Mouse (Mus musculus): ENCODE measurements around the gene Gm3250. TPM values are rescaled to one million over a fixed set of nuclear protein-coding genes. Genes with fewer than 3 reads are reported as not detected.

Gm3250 gene
- polyA plus RNA-seq (2015; fragmentation: Nextera tagmentation; extraction: Ambion mirVana) = not detected in 2 replicates

GRCm38 (mm10) chr10:77782442-77782841, at the start of gene Gm3250:
TSS of gene Gm3250 (minus strand) at chr10:77782542.

GRCm38 (mm10) chr10:77826951-77827350, 44.6 kb upstream of the Gm3250 start, which contains the start of gene Krtap10-4:
TSS of gene Krtap10-4 (minus strand) at chr10:77827095.

GRCm38 (mm10) chr10:77814382-77814781, 32.0 kb upstream of the Gm3250 start, which contains the start of gene Gm2696:
TSS of gene Gm2696 (plus strand) at chr10:77814682.

GRCm38 (mm10) chr10:77811743-77812142, 29.4 kb upstream of the Gm3250 start, which contains the start of gene Gm9507:
TSS of gene Gm9507 (minus strand) at chr10:77811843.

GRCm38 (mm10) chr10:77798921-77799508, 16.7 kb upstream of the Gm3250 start, which contains the start of gene Gm19668:
TSS of gene Gm19668 (minus strand) at chr10:77799133.

GRCm38 (mm10) chr10:77794976-77795375, 12.6 kb upstream of the Gm3250 start, which contains the start of gene Gm9639:
TSS of gene Gm9639 (minus strand) at chr10:77795076.

GRCm38 (mm10) chr10:77787876-77788275, 5.5 kb upstream of the Gm3250 start, which contains the start of gene Gm7137:
TSS of gene Gm7137 (minus strand) at chr10:77788200.

GRCm38 (mm10) chr10:77776844-77777243, 5.5 kb downstream of the Gm3250 start, which contains the start of gene Gm7138:
TSS of gene Gm7138 (minus strand) at chr10:77776944.

GRCm38 (mm10) chr10:77771225-77771624, 11.1 kb downstream of the Gm3250 start, which contains the start of gene Gm3238:
TSS of gene Gm3238 (minus strand) at chr10:77771325.

GRCm38 (mm10) chr10:77759582-77759981, 22.8 kb downstream of the Gm3250 start, which contains the start of gene Gm3233:
TSS of gene Gm3233 (minus strand) at chr10:77759682.

GRCm38 (mm10) chr10:77751254-77751653, 31.1 kb downstream of the Gm3250 start, which contains the start of gene Gm9736:
TSS of gene Gm9736 (minus strand) at chr10:77751354.

GRCm38 (mm10) chr10:77741924-77742688, 40.2 kb downstream of the Gm3250 start, which contains the start of gene Gm18596:
TSS of gene Gm18596 (minus strand) at chr10:77742638.

Other genes starting within 250 kb of the Gm3250 start
- gene Pttg1ip, start 200.8 kb downstream of the Gm3250 start, polyA plus RNA-seq (2015; fragmentation: Nextera tagmentation; extraction: Ambion mirVana) = 79.3 and 92.3 TPM in 2 replicates
- gene Sumo3, start 176.4 kb downstream of the Gm3250 start, polyA plus RNA-seq (2015; fragmentation: Nextera tagmentation; extraction: Ambion mirVana) = 133 and 146 TPM in 2 replicates
- gene Gm49325, start 176.3 kb downstream of the Gm3250 start, polyA plus RNA-seq (2015; fragmentation: Nextera tagmentation; extraction: Ambion mirVana) = 5.2 and 11.3 TPM in 2 replicates
- gene Ube2g2, start 160.3 kb downstream of the Gm3250 start, polyA plus RNA-seq (2015; fragmentation: Nextera tagmentation; extraction: Ambion mirVana) = 112 and 114 TPM in 2 replicates
- gene Tspear, start 96.0 kb downstream of the Gm3250 start, polyA plus RNA-seq (2015; fragmentation: Nextera tagmentation; extraction: Ambion mirVana) = 0.07 TPM in 1 of 2 replicates, not detected in the other
- not detected in 2 replicates for gene Gm19402, start 91.8 kb downstream of the Gm3250 start, polyA plus RNA-seq (2015; fragmentation: Nextera tagmentation; extraction: Ambion mirVana)
- gene Gm9508, start 85.3 kb downstream of the Gm3250 start, polyA plus RNA-seq (2015; fragmentation: Nextera tagmentation; extraction: Ambion mirVana) = not detected in 2 replicates
- gene Gm10272, start 75.9 kb downstream of the Gm3250 start, polyA plus RNA-seq (2015; fragmentation: Nextera tagmentation; extraction: Ambion mirVana) = not detected in 2 replicates
- not detected in 2 replicates for gene Gm10024, start 71.1 kb downstream of the Gm3250 start, polyA plus RNA-seq (2015; fragmentation: Nextera tagmentation; extraction: Ambion mirVana)
- gene Gm10142, start 66.7 kb downstream of the Gm3250 start, polyA plus RNA-seq (2015; fragmentation: Nextera tagmentation; extraction: Ambion mirVana) = not detected in 2 replicates
- not detected in 2 replicates for gene Krtap12-1, start 61.9 kb downstream of the Gm3250 start, polyA plus RNA-seq (2015; fragmentation: Nextera tagmentation; extraction: Ambion mirVana)
- not detected in 2 replicates for gene Gm10100, start 56.1 kb downstream of the Gm3250 start, polyA plus RNA-seq (2015; fragmentation: Nextera tagmentation; extraction: Ambion mirVana)
- not detected in 2 replicates for gene Gm18596, start 39.9 kb downstream of the Gm3250 start, polyA plus RNA-seq (2015; fragmentation: Nextera tagmentation; extraction: Ambion mirVana)
- not detected in 2 replicates for gene Gm9736, start 31.2 kb downstream of the Gm3250 start, polyA plus RNA-seq (2015; fragmentation: Nextera tagmentation; extraction: Ambion mirVana)
- gene Gm3233, start 22.9 kb downstream of the Gm3250 start, polyA plus RNA-seq (2015; fragmentation: Nextera tagmentation; extraction: Ambion mirVana) = not detected in 2 replicates
- not detected in 2 replicates for gene Gm3238, start 11.2 kb downstream of the Gm3250 start, polyA plus RNA-seq (2015; fragmentation: Nextera tagmentation; extraction: Ambion mirVana)
- not detected in 2 replicates for gene Gm7138, start 5.6 kb downstream of the Gm3250 start, polyA plus RNA-seq (2015; fragmentation: Nextera tagmentation; extraction: Ambion mirVana)
- gene Gm7137, start 5.7 kb upstream of the Gm3250 start, polyA plus RNA-seq (2015; fragmentation: Nextera tagmentation; extraction: Ambion mirVana) = not detected in 2 replicates
- not detected in 2 replicates for gene Gm9639, start 12.5 kb upstream of the Gm3250 start, polyA plus RNA-seq (2015; fragmentation: Nextera tagmentation; extraction: Ambion mirVana)
- not detected in 2 replicates for gene Gm19668, start 16.6 kb upstream of the Gm3250 start, polyA plus RNA-seq (2015; fragmentation: Nextera tagmentation; extraction: Ambion mirVana)
- gene Gm9507, start 29.3 kb upstream of the Gm3250 start, polyA plus RNA-seq (2015; fragmentation: Nextera tagmentation; extraction: Ambion mirVana) = not detected in 2 replicates
- gene Gm2696, start 32.1 kb upstream of the Gm3250 start, polyA plus RNA-seq (2015; fragmentation: Nextera tagmentation; extraction: Ambion mirVana) = not detected in 2 replicates
- gene Krtap10-4, start 44.6 kb upstream of the Gm3250 start, polyA plus RNA-seq (2015; fragmentation: Nextera tagmentation; extraction: Ambion mirVana) = not detected in 2 replicates
- gene Krtap10-10, start 53.4 kb upstream of the Gm3250 start, polyA plus RNA-seq (2015; fragmentation: Nextera tagmentation; extraction: Ambion mirVana) = not detected in 2 replicates
- gene Gm36176, start 64.3 kb upstream of the Gm3250 start, polyA plus RNA-seq (2015; fragmentation: Nextera tagmentation; extraction: Ambion mirVana) = not detected in 2 replicates
- gene Gm10318, start 70.3 kb upstream of the Gm3250 start, polyA plus RNA-seq (2015; fragmentation: Nextera tagmentation; extraction: Ambion mirVana) = not detected in 2 replicates
- not detected in 2 replicates for gene Gm3285, start 79.4 kb upstream of the Gm3250 start, polyA plus RNA-seq (2015; fragmentation: Nextera tagmentation; extraction: Ambion mirVana)
- 0.61 and 0.74 TPM in 2 replicates for gene Lrrc3, start 120.0 kb upstream of the Gm3250 start, polyA plus RNA-seq (2015; fragmentation: Nextera tagmentation; extraction: Ambion mirVana)
- gene Trpm2, start 188.0 kb upstream of the Gm3250 start, polyA plus RNA-seq (2015; fragmentation: Nextera tagmentation; extraction: Ambion mirVana) = 0.33 and 0.35 TPM in 2 replicates
- 12.9 and 13.1 TPM in 2 replicates for gene 1810043G02Rik, start 196.0 kb upstream of the Gm3250 start, polyA plus RNA-seq (2015; fragmentation: Nextera tagmentation; extraction: Ambion mirVana)
- 13.1 and 19.4 TPM in 2 replicates for gene Pfkl, start 227.5 kb upstream of the Gm3250 start, polyA plus RNA-seq (2015; fragmentation: Nextera tagmentation; extraction: Ambion mirVana)